Mouse (Mus musculus) liver, embryonic 14.5 days (tissue): ENCODE measurements around the gene March2.

Experiments
- CTCF ChIP-seq: IDR thresholded peaks from 2 replicates; pipeline ENCODE4 v1.5.1; 2016; ENCODE audit warnings: antibody characterized with exemption, low read depth, control low read depth
- EP300 ChIP-seq: IDR thresholded peaks from 2 replicates; pipeline ENCODE4 v1.6.1; 2016; ENCODE audit warnings: antibody characterized with exemption, low read depth

DNA sequence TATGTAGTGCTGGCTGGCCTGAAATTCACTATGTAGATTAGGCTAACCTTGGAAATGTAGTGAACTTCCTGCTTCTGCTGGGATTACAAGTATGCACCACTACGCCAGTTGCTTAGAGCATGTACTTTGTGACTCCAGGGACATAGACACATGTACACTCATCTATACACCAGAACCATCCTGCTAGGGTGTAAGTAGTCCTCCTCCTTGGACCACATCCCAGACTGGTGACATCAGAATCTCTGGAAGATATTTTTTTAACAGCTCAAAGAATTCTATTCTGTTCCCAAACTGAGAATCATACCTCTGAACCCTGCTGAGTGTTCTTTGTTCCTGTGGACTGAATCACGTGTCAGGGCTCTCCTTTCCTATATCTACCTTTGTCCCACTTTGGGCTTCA lies 81.4 kb downstream of the March2 start:
- TF ChIP-seq CTCF (no peak), EP300 (no peak)
